Mouse (Mus musculus) forebrain, embryonic 14.5 days (tissue): ENCODE results near the gene Spcs3. TPM values are rescaled to one million over a fixed set of nuclear protein-coding genes. Genes with fewer than 3 reads are reported as not detected.
A peak's percentile ranks its signal among the peaks of the same experiment; 100 is the strongest.

ENCODE experiments used
- ATAC-seq: fragments of 200-750 bp; cut with Nextera tagmentation; 2 replicates; pipeline ENCODE4 v1.8.0; 2017; ENCODE audit warnings: mild to moderate bottlenecking, moderate library complexity
- DNase-seq: peaks from one replicate; pipeline ENCODE4 v3.0.0-alpha.2; 2015; ENCODE audit warnings: low spot score
- H3K27ac ChIP-seq: fragments of 300-500 bp; sonication (generic); 2 replicates; pipeline ENCODE4 v1.5.1; 2014; ENCODE audit warnings: low read depth, mild to moderate bottlenecking, control low read depth, low read length, moderate library complexity
- H3K27me3 ChIP-seq: fragments of 300-500 bp; sonication (generic); replicated peaks from 2 replicates; pipeline ENCODE4 v1.6.1; 2014; ENCODE audit warnings: low read length, control low read depth, mixed read lengths; ENCODE audit not compliant: control insufficient read depth, insufficient read depth
- H3K36me3 ChIP-seq: fragments of 300-500 bp; sonication (generic); 2 replicates; pipeline ENCODE4 v1.6.1; 2014; ENCODE audit warnings: low read length, control low read depth; ENCODE audit not compliant: control insufficient read depth, insufficient read depth
- H3K4me1 ChIP-seq: fragments of 300-500 bp; sonication (generic); 2 replicates; pipeline ENCODE4 v1.6.1; 2014; ENCODE audit warnings: antibody characterized with exemption, low read length, control low read depth; ENCODE audit not compliant: control insufficient read depth, insufficient read depth
- H3K4me2 ChIP-seq: fragments of 300-500 bp; sonication (generic); 2 replicates; pipeline ENCODE4 v1.6.1; 2014; ENCODE audit warnings: mild to moderate bottlenecking, control low read depth, low read length
- H3K4me3 ChIP-seq: fragments of 300-500 bp; sonication (generic); 2 replicates; pipeline ENCODE4 v1.5.1; 2014; ENCODE audit warnings: low read depth, low read length, control low read depth
- H3K9ac ChIP-seq: fragments of 300-500 bp; sonication (generic); 2 replicates; pipeline ENCODE4 v1.6.1; 2014; ENCODE audit warnings: mild to moderate bottlenecking, low read length, control low read depth, moderate library complexity
- H3K9me3 ChIP-seq: fragments of 300-500 bp; sonication (generic); replicated peaks from 2 replicates; pipeline ENCODE4 v1.6.1; 2016; ENCODE audit warnings: low read length, control low read depth, mixed read lengths; ENCODE audit not compliant: control insufficient read depth
- WGBS: fragments of 180-500 bp; shearing (Covaris S2); extraction: QIAGEN DNeasy Blood & Tissue Kit; methylation state at CpG from one replicate; pipeline ENCODE4 v1.1.7; 2014; 5-methylcytosine and 5-hydroxymethylcytosine counted together
- polyA plus RNA-seq: library from polyadenylated mRNA; unstranded; fragments of >200 nt; fragmentation: Nextera tagmentation; extraction: Ambion mirVana; gene quantifications from 2 replicates; pipeline ENCODE4 v1.2.1, GENCODE M21; 2014

Gene Spcs3
- polyA plus RNA-seq, 1 experiment from 2014 or later: 60.8 TPM

DNA sequence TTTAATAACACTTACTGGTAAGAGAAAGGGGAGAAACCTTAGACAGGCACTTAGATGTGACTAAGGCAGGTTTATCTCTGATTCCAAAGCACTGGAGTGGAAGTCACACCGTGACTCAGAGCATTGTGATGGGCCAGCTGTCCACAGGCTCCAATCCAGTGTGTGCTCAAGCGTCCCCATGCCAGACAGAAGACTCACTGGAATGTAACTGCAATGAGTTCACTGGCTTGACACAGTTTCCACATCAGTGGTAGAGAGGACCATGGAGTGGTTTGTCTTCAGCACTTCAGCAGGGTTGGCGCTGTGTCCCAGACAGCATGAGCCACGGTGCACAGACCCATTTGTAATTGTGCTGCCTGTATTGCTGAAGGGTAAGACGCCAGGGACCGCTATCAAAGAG lies 18.6 kb upstream of the Spcs3 start:
- Histone ChIP-seq H3K4me3 (no peak overlapping the region), H3K4me1 (no peaks in the 10 kb centered on the region), H3K9ac (no peak overlapping the region), H3K9me3 (no peaks in the 10 kb centered on the region), H3K27ac (no peak overlapping the region), H3K4me2 (no peak overlapping the region), H3K36me3 (no peaks in the 10 kb centered on the region), H3K27me3 (no peaks in the 10 kb centered on the region)
- WGBS: 75% methylated on average over 6 of the region's 6 CpGs
- ATAC-seq: no peak
- no peak for DNase-seq

DNA sequence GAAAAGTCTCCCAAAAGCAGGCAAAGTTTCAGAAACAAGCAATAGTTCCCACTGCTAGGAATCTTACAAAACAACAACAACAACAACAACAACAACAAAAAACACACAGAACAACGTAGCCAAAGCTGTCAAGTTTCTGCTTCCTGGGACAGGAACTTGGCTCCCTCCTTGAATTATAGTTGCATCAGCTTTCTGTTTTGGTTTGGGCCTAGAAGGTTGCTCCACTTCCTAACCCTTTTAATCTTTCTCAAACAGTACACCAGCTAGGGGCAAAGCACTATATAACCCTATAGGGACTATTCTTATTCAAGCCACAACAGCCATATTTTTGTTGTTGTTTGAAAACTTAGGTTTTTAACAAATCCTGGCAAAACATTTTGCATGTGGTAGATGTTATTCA lies 11.5 kb upstream of the Spcs3 start:
- ATAC-seq (no peak), DNase-seq (no peak)
- no peaks in the 10 kb centered on the region for H3K9me3 ChIP-seq
- no peak overlapping the region for H3K4me2 ChIP-seq
- H3K4me3 ChIP-seq: no peak overlapping the region
- H3K9ac ChIP-seq: no peak overlapping the region
- no peaks in the 10 kb centered on the region for H3K4me1 ChIP-seq
- H3K27ac ChIP-seq: no peak overlapping the region
- WGBS: 79% methylated on average over 1 of the region's 1 CpGs
- no peaks in the 10 kb centered on the region for H3K36me3 ChIP-seq
- no peaks in the 10 kb centered on the region for H3K27me3 ChIP-seq

DNA sequence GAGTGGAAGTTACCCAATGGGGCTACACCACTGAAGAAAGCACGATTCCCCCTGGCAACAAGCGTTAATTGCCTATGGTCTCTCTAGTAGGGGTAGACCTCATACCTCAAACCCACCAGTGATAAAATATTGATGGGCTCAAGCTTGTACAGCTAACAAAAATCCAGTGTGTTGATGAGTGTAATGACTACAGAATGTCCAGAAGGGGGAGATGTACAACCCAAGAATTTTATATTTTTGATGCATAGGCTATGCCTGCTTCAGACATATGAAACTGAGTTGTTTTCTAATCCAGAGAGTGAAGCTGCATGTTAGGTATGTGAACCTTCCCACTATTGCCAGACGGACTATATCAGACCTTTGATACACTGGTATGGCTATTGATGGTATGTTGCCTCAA lies 7.5 kb upstream of the Spcs3 start:
- H3K9ac ChIP-seq: no peak overlapping the region
- H3K36me3 ChIP-seq: no peaks in the 10 kb centered on the region
- no peak overlapping the region for H3K4me3 ChIP-seq
- ATAC-seq: no peak; the same call in 1 of the 2 replicates
- DNase-seq: peak; percentile 50
- WGBS: 91% methylated on average over 3 of the region's 3 CpGs
- no peak overlapping the region for H3K27ac ChIP-seq
- no peaks in the 10 kb centered on the region for H3K4me1 ChIP-seq
- no peak overlapping the region for H3K4me2 ChIP-seq
- H3K27me3 ChIP-seq: no peaks in the 10 kb centered on the region
- H3K9me3 ChIP-seq: no peaks in the 10 kb centered on the region

DNA sequence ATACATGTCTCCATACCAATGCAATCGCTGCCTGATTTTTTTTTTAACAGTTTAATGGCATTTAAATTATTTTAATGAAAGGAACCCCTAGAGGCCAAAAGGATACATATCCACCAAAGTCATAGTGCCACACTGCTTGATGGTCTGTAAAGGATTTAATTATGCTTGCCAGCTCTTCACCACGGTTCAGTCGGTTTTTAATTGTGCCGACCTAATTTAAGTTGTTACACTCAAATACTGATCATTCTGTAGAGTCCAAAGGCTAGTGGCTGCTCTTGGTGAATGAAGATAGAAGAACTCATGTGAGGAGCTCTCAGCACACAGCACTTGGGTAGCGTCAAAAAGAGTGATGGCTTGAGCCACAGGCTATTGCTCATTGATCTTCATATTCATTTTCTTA lies 5.4 kb upstream of the Spcs3 start:
- H3K36me3 ChIP-seq: no peaks in the 10 kb centered on the region
- no peak overlapping the region for H3K9ac ChIP-seq
- 0 out of 2 replicates have a peak, but pooled peaks cover 3% of the 10 kb centered on the region for H3K4me1 ChIP-seq
- ATAC-seq (no peak), DNase-seq (no peak)
- H3K27ac ChIP-seq: no peak overlapping the region
- H3K4me3 ChIP-seq: no peak overlapping the region
- 80% methylated on average over 5 of the region's 5 CpGs for WGBS
- no peak overlapping the region for H3K4me2 ChIP-seq
- no peaks in the 10 kb centered on the region for H3K27me3 ChIP-seq
- no peaks in the 10 kb centered on the region for H3K9me3 ChIP-seq

DNA sequence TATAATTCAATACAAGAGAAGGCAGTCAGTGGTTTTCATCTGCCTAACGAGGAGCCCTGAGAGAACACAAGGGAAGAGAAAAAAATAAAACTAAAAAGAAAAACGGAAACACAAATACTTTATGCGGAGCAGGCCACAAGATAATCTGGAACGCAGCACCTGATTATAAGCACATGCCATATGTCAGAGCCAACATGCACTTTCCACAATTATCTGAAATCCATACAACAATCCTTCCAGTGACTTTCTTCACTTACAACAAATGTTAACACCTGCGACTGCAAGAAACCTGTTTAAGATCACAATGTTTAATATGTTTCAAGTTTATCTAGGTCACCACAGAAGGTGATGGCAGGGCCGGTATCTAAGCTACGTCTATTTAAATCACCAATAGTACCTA lies 1.2 kb downstream of the Spcs3 start:
- Histone ChIP-seq H3K27ac (no peak overlapping the region), H3K9ac (peak overlapping the region; percentile 89), H3K4me1 (peaks cover 15% of the 10 kb centered on the region; the same call in 1 of the 2 replicates), H3K9me3 (no peaks in the 10 kb centered on the region), H3K4me3 (peak overlapping the region; percentile 93), H3K27me3 (no peaks in the 10 kb centered on the region), H3K36me3 (peaks cover 11% of the 10 kb centered on the region; the same call in 1 of the 2 replicates), H3K4me2 (peak overlapping the region; percentile 67)
- no peak for DNase-seq
- 44% methylated on average over 7 of the region's 7 CpGs for WGBS
- ATAC-seq: no peak

DNA sequence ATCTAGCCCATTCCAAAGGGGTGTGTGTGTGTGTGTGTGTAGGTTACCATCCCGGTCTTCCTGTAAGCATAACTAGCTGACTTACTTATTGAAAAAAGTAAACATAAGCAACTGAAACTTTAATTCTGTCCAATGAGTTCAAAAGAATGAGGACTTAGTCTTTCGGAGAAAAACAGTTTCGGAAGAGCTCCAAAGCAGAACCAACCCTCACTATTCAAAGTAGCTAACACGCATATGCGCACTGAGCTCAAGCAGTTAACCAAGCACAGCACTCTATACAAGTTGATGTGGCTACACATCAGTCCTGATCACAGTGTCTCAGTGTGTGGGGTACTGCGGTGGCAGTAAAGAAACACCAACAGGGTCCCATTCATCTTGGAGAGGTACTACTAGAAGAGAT lies 3.1 kb downstream of the Spcs3 start:
- DNase-seq (no peak), ATAC-seq (no peak)
- H3K27me3 ChIP-seq: no peaks in the 10 kb centered on the region
- H3K4me3 ChIP-seq: no peak overlapping the region
- 95% methylated on average over 6 of the region's 6 CpGs for WGBS
- no peak overlapping the region for H3K9ac ChIP-seq
- no peak overlapping the region for H3K27ac ChIP-seq
- H3K4me1 ChIP-seq: peaks cover 15% of the 10 kb centered on the region; the same call in 1 of the 2 replicates
- no peaks in the 10 kb centered on the region for H3K9me3 ChIP-seq
- no peak overlapping the region for H3K4me2 ChIP-seq
- H3K36me3 ChIP-seq: peaks cover 24% of the 10 kb centered on the region

DNA sequence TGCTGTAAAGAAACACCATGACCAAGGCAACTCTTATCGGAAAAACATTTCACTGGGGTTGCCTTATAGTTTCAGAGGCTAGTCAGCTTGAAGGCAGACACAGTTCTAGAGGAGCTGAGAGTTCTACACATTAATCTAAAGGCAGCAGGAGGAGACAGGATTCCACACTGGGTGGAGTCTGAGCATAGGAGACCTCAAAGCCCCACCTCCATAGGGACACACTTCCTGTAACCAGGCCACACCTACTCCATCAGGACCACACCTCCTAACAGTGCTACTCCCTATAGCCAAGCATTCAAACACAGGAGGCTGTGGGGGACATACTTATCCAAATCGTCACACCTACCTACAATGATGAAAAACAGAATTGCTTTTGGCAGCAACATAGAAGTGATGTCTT lies 4.2 kb downstream of the Spcs3 start:
- Histone ChIP-seq H3K36me3 (peaks cover 35% of the 10 kb centered on the region), H3K4me1 (peaks cover 15% of the 10 kb centered on the region; the same call in 1 of the 2 replicates), H3K4me2 (no peak overlapping the region), H3K4me3 (no peak overlapping the region), H3K9me3 (no peaks in the 10 kb centered on the region), H3K9ac (no peak overlapping the region), H3K27ac (no peak overlapping the region), H3K27me3 (no peaks in the 10 kb centered on the region)
- DNase-seq (no peak), ATAC-seq (no peak)
- 94% methylated on average over 2 of the region's 2 CpGs for WGBS

DNA sequence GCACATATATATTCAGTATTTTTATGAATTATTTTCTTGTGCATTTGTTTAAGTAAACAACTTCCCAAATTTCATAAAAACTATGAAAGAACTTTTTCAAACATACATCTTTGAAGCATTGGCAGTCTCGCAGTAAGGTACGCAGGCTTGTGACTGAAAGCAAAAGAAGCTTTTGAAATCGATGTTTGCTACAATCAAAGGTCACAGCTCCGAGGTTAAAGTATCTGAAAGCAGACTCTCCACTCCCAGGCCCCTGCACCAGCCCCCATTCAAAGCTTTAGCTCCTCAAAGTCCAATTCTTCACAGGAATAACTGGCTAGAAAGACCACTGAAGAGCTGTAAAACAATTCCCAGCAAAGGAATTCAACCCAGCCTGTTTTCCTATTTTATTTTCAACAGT lies 9.3 kb downstream of the Spcs3 start:
- Histone ChIP-seq H3K9ac (no peak overlapping the region), H3K4me3 (no peak overlapping the region), H3K4me1 (no peaks in the 10 kb centered on the region), H3K27me3 (no peaks in the 10 kb centered on the region), H3K27ac (no peak overlapping the region), H3K36me3 (peaks cover 31% of the 10 kb centered on the region), H3K4me2 (no peak overlapping the region), H3K9me3 (no peaks in the 10 kb centered on the region)
- no peak for ATAC-seq
- no peak for DNase-seq
- 78% methylated on average over 4 of the region's 4 CpGs for WGBS

DNA sequence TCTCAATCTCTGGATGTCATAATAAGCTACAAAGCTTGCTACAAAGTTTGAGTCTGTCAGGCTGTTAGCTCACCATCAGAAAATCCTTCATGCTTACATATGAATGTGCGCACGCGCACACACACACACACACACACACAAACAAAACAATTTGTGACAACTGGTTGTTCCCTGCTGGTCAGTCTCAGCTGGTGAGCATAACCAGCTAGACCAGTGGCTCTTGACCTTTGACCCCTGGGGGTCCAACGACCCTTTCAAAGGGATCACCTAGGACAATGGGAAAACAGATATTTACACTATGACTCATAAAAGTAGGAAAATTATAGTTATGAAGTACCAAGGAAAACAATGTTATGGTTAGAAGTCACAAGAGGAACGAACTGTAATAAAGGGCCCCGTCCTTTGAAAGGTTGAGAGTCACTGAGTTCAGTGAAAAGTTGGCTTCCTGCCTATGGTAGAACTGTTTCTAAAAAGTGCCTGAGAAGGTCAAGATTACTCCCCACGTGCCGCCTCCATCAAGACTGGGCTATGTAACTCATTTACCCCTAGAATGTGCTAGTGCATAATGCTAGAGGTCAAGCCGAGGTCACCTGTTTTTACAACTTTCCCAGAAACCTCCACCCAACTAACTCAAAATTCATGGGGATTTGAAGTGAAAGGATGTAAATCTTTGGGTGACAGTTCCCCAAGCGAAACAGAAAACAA lies 10.9 kb downstream of the Spcs3 start:
- Histone ChIP-seq H3K4me1 (no peaks in the 10 kb centered on the region), H3K4me3 (no peak overlapping the region), H3K9ac (no peak overlapping the region), H3K27me3 (no peaks in the 10 kb centered on the region), H3K9me3 (no peaks in the 10 kb centered on the region), H3K36me3 (peaks cover 27% of the 10 kb centered on the region), H3K4me2 (no peak overlapping the region), H3K27ac (no peak overlapping the region)
- DNase-seq: no peak
- ATAC-seq: no peak
- 87% methylated on average over 10 of the region's 10 CpGs for WGBS
